Mouse (Mus musculus): ENCODE data around the gene Hes3. TPM values are rescaled to one million over a fixed set of nuclear protein-coding genes. Genes with fewer than 3 reads are reported as not detected.

Gene Hes3
- polyA plus RNA-seq, 1 experiment from 2014 or later = not detected

- Histone ChIP-seq H3K4me3 (replicated peaks) (no peak overlapping the region), H3K4me1 (peaks cover 8% of the 10 kb centered on the region; the same call in 1 of the 2 replicates), H3K4me2 (no peak overlapping the region), H3K27me3 (replicated peaks) (no peaks in the 10 kb centered on the region), H3K9me3 (no peaks in the 10 kb centered on the region), H3K9ac (no peak overlapping the region), H3K36me3 (peaks cover 30% of the 10 kb centered on the region), H3K27ac (no peak overlapping the region)
- ATAC-seq (ENCODE audit: insufficient read depth, low FRiP score, low read depth) = no peak
- WGBS = 92% methylated on average over 10 of the region's 10 CpGs
These were observed 11.7 kb upstream of the Hes3 start for GRCm38 (mm10) chr4:152303172-152303571.

- Histone ChIP-seq H3K4me1 (peaks cover 14% of the 10 kb centered on the region), H3K27me3 (replicated peaks) (no peaks in the 10 kb centered on the region), H3K4me3 (replicated peaks) (no peak overlapping the region), H3K36me3 (peaks cover 30% of the 10 kb centered on the region), H3K4me2 (no peak overlapping the region), H3K9ac (no peak overlapping the region), H3K27ac (no peak overlapping the region), H3K9me3 (no peaks in the 10 kb centered on the region)
- WGBS = 80% methylated on average over 11 of the region's 11 CpGs
- no peak for ATAC-seq (ENCODE audit: insufficient read depth, low FRiP score, low read depth)
These were observed 10.6 kb upstream of the Hes3 start for GRCm38 (mm10) chr4:152302012-152302411.

GRCm38 (mm10) chr4:152300375-152300774, 8.9 kb upstream of the Hes3 start:
- peaks cover 16% of the 10 kb centered on the region for H3K4me1 ChIP-seq
- H3K4me3 ChIP-seq (replicated peaks) = no peak overlapping the region
- no peak for ATAC-seq (ENCODE audit: insufficient read depth, low FRiP score, low read depth)
- no peaks in the 10 kb centered on the region for H3K27me3 ChIP-seq (replicated peaks)
- H3K36me3 ChIP-seq = peaks cover 30% of the 10 kb centered on the region
- WGBS = 88% methylated on average over 8 of the region's 8 CpGs
- H3K27ac ChIP-seq = no peak overlapping the region
- H3K4me2 ChIP-seq = no peak overlapping the region
- no peak overlapping the region for H3K9ac ChIP-seq
- H3K9me3 ChIP-seq = no peaks in the 10 kb centered on the region

GRCm38 (mm10) chr4:152298836-152299235, 7.4 kb upstream of the Hes3 start:
- Histone ChIP-seq H3K4me2 (peak overlapping the region; percentile 95; the same call in 1 of the 2 replicates), H3K9me3 (no peaks in the 10 kb centered on the region), H3K27ac (no peak overlapping the region), H3K9ac (no peak overlapping the region), H3K36me3 (peaks cover 25% of the 10 kb centered on the region), H3K4me1 (peaks cover 16% of the 10 kb centered on the region), H3K4me3 (replicated peaks) (no peak overlapping the region; the same call in 1 of the 2 replicates), H3K27me3 (replicated peaks) (0 out of 2 replicates have a peak, but pooled peaks cover 4% of the 10 kb centered on the region)
- ATAC-seq (ENCODE audit: insufficient read depth, low FRiP score, low read depth) = no peak
- WGBS = 79% methylated on average over 14 of the region's 14 CpGs

GRCm38 (mm10) chr4:152296874-152297861, 5.7 kb upstream of the Hes3 start, which contains the start of gene Icmt:
TSS of gene Icmt (plus strand) at chr4:152297227.
- Histone ChIP-seq H3K4me2 (peak within 1 kb of the TSS; percentile 95), H3K9me3 (no peaks in the 10 kb centered on the region), H3K27ac (peak within 1 kb of the TSS; percentile 84), H3K4me1 (peaks cover 19% of the 10 kb centered on the region), H3K27me3 (replicated peaks) (peaks cover 19% of the 10 kb centered on the region), H3K36me3 (peaks cover 13% of the 10 kb centered on the region; the same call in 1 of the 2 replicates), H3K9ac (peak within 1 kb of the TSS; percentile 93), H3K4me3 (replicated peaks) (peak within 1 kb of the TSS; percentile 84)
- under 1% methylated on average over 119 of the region's 119 CpGs for WGBS
- peak; percentile 96 for ATAC-seq (ENCODE audit: insufficient read depth, low FRiP score, low read depth)

GRCm38 (mm10) chr4:152296371-152296770, 4.9 kb upstream of the Hes3 start:
- no peaks in the 10 kb centered on the region for H3K9me3 ChIP-seq
- peak overlapping the region; percentile 77 for H3K4me2 ChIP-seq
- peak overlapping the region; percentile 84 for H3K4me3 ChIP-seq (replicated peaks)
- 6% methylated on average over 8 of the region's 8 CpGs for WGBS
- H3K27me3 ChIP-seq (replicated peaks) = peaks cover 27% of the 10 kb centered on the region
- peaks cover 13% of the 10 kb centered on the region; the same call in 1 of the 2 replicates for H3K36me3 ChIP-seq
- H3K27ac ChIP-seq = peak overlapping the region; percentile 84
- no peak for ATAC-seq (ENCODE audit: insufficient read depth, low FRiP score, low read depth)
- H3K4me1 ChIP-seq = peaks cover 19% of the 10 kb centered on the region
- H3K9ac ChIP-seq = 0 out of 2 replicates have a peak overlapping the region, but pooled peaks have one; percentile 33

- H3K4me3 ChIP-seq (replicated peaks) = no peak overlapping the region
- H3K36me3 ChIP-seq = peaks cover 12% of the 10 kb centered on the region; the same call in 1 of the 2 replicates
- peak overlapping the region; percentile 21; the same call in 1 of the 2 replicates for H3K4me2 ChIP-seq
- H3K9ac ChIP-seq = no peak overlapping the region
- peaks cover 21% of the 10 kb centered on the region for H3K4me1 ChIP-seq
- peaks cover 32% of the 10 kb centered on the region for H3K27me3 ChIP-seq (replicated peaks)
- H3K9me3 ChIP-seq = no peaks in the 10 kb centered on the region
- no peak for ATAC-seq (ENCODE audit: insufficient read depth, low FRiP score, low read depth)
- H3K27ac ChIP-seq = no peak overlapping the region
- 27% methylated on average over 4 of the region's 4 CpGs for WGBS
These were observed 4.5 kb upstream of the Hes3 start for GRCm38 (mm10) chr4:152295916-152296315.

GRCm38 (mm10) chr4:152294188-152294929, 2.9 kb upstream of the Hes3 start:
- peaks cover 46% of the 10 kb centered on the region for H3K27me3 ChIP-seq (replicated peaks)
- H3K27ac ChIP-seq = no peak overlapping the region
- WGBS = 54% methylated on average over 10 of the region's 10 CpGs

GRCm38 (mm10) chr4:152292102-152292765, 772 bp upstream of the Hes3 start:
- no peak for ATAC-seq (ENCODE audit: insufficient read depth, low FRiP score, low read depth)
- H3K9me3 ChIP-seq = no peaks in the 10 kb centered on the region
- H3K9ac ChIP-seq = no peak overlapping the region
- no peak overlapping the region for H3K4me3 ChIP-seq (replicated peaks)
- H3K27ac ChIP-seq = no peak overlapping the region
- H3K36me3 ChIP-seq = no peaks in the 10 kb centered on the region
- H3K27me3 ChIP-seq (replicated peaks) = peaks cover 60% of the 10 kb centered on the region
- H3K4me1 ChIP-seq = peaks cover 14% of the 10 kb centered on the region
- H3K4me2 ChIP-seq = no peak overlapping the region
- WGBS = 13% methylated on average over 12 of the region's 12 CpGs

More at GRCm38 (mm10) chr4:152294188-152294929, 2.9 kb upstream of the Hes3 start:
- no peaks in the 10 kb centered on the region for H3K9me3 ChIP-seq
- no peak overlapping the region for H3K9ac ChIP-seq
- ATAC-seq (ENCODE audit: insufficient read depth, low FRiP score, low read depth) = no peak
- no peaks in the 10 kb centered on the region for H3K36me3 ChIP-seq
- peaks cover 28% of the 10 kb centered on the region for H3K4me1 ChIP-seq
- no peak overlapping the region for H3K4me3 ChIP-seq (replicated peaks)
- no peak overlapping the region for H3K4me2 ChIP-seq

GRCm38 (mm10) chr4:152290991-152291390, 471 bp downstream of the Hes3 start:
- no peak overlapping the region for H3K4me3 ChIP-seq (replicated peaks)

GRCm38 (mm10) chr4:152290385-152290784, 1.1 kb downstream of the Hes3 start:
- Histone ChIP-seq H3K4me3 (replicated peaks) (peak overlapping the region; percentile 22), H3K27ac (no peak overlapping the region), H3K27me3 (replicated peaks) (peaks cover 79% of the 10 kb centered on the region), H3K9me3 (no peaks in the 10 kb centered on the region), H3K9ac (no peak overlapping the region), H3K4me1 (peaks cover 20% of the 10 kb centered on the region), H3K4me2 (peak overlapping the region; percentile 50), H3K36me3 (no peaks in the 10 kb centered on the region)
- under 1% methylated on average over 34 of the region's 39 CpGs for WGBS
- ATAC-seq (ENCODE audit: insufficient read depth, low FRiP score, low read depth) = no peak

More at GRCm38 (mm10) chr4:152290991-152291390, 471 bp downstream of the Hes3 start:
- ATAC-seq (ENCODE audit: insufficient read depth, low FRiP score, low read depth) = no peak
- no peak overlapping the region for H3K9ac ChIP-seq
- WGBS = 24% methylated on average over 11 of the region's 11 CpGs
- H3K27me3 ChIP-seq (replicated peaks) = peaks cover 72% of the 10 kb centered on the region
- no peak overlapping the region for H3K4me2 ChIP-seq
- H3K4me1 ChIP-seq = peaks cover 18% of the 10 kb centered on the region
- no peaks in the 10 kb centered on the region for H3K36me3 ChIP-seq
- H3K27ac ChIP-seq = no peak overlapping the region
- H3K9me3 ChIP-seq = no peaks in the 10 kb centered on the region
